Mouse (Mus musculus): Measurements from ENCODE around the gene Itga11. TPM values are rescaled to one million over a fixed set of nuclear protein-coding genes. Genes with fewer than 3 reads are reported as not detected.

Gene Itga11
- total RNA-seq (2023), result not detected

DNA sequence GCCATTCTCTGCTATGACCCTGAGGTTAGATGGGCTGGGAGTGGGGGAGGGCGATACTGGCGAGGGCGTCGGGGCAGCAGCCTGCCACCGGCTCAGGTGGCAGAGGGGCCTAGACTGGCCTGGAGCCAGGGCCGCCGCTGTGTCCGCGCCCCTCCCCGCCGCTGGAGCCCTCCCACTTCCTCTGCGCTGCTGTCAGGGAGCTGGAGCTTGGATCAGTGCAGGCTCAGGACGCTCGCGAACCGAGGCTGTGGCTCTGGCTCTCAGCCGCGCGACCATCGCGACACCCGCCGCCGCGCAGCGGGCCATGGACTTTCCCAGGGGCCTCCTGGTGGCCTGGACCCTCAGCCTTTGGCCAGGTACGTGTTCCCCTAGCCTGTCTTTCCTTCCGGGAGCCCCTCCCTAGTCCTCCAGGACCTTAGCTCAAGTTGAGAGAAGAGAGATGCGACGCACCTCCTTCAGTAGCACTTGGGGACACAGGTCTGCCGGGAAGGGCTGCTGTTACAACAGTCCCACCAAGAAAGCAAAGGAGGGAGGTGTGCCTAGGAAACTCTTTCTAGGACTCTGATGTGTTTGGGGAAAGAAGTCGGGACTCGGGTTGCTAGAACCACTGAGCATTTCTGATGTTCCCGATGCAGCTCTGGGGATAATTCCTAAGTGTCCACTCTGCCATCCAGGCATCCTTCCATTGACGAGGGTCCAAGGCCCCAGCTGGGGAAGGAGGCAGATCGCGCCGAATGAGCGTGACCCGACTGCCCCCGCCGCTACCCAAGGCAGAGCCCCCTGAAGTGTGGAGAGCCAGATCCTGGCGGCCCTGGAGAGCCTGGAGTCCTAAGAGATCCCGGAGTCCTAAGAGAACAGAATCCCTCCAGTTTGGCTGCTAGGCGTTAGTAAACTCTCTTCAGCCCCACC is at the start of gene Itga11:
Gene Itga11 (plus strand): TSS at position 186 of the 909 bp plus-strand sequence.

DNA sequence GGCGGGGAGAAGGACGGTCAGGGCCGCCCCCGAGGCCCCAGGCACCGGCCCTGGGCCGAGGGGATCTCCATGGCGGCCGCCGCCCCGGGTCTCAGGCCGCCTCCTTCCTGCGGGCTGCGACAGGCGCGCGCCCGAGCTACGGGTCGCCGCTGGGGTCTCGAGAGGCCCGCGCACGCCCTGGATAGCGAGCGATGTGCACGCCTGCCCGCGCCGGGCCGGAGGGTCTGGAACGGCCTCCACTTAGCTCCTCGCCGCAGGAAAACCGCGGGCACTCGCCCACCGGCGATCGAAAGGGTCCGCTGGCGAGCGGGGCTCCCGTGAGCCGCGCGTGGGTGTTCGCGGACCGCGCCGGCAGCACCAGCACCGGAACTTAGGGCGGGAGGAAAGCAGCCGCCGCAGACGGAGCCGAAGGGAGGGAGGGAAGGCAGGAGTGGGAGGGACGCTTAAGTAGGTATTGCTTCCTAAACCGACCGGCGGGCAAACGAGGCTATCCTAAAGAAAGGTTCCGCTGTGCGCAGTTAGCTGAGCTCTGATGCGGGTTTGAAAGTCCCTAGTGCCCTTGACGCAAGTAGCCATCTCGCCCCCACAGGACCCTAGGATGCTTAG is 134.0 kb downstream of the Itga11 start, which contains the start of gene Fem1b:
Gene Fem1b (minus strand): TSS at position 419 of the 606 bp plus-strand sequence.

Other genes starting within 250 kb of the Itga11 start
- 0.86 TPM for gene Coro2b, start 140.8 kb upstream of the Itga11 start, total RNA-seq (2023)
- 16.5 TPM for gene Fem1b, start 134.1 kb downstream of the Itga11 start, total RNA-seq (2023)
- 24.2 TPM for gene Cln6, start 161.0 kb downstream of the Itga11 start, total RNA-seq (2023)
- not detected for gene Calml4, start 180.3 kb downstream of the Itga11 start, total RNA-seq (2023)